Mouse (Mus musculus): ENCODE measurements around the gene Slc7a7.

Slc7a7 gene

GRCm38 (mm10) chr14:54417623-54418081 is at the start of gene Slc7a7:
Gene Slc7a7 (minus strand): TSS chr14:54417780.
- DNase-seq: no peak

GRCm38 (mm10) chr14:54464293-54465005 is 46.9 kb upstream of the Slc7a7 start:
- peak; percentile 85 for DNase-seq

GRCm38 (mm10) chr14:54463959-54464292 is 46.3 kb upstream of the Slc7a7 start, which contains the start of gene Lrp10:
Gene Lrp10 (plus strand): TSS chr14:54464137.
- peak; percentile 95 for DNase-seq

GRCm38 (mm10) chr14:54463108-54463958 is 45.8 kb upstream of the Slc7a7 start:
- no peak for DNase-seq

- no peak for DNase-seq
Measured at GRCm38 (mm10) chr14:54462146-54462545, 44.6 kb upstream of the Slc7a7 start.

GRCm38 (mm10) chr14:54457907-54458569 is 40.5 kb upstream of the Slc7a7 start:
- no peak for DNase-seq

- no peak for DNase-seq
Measured at GRCm38 (mm10) chr14:54454669-54455528, 37.3 kb upstream of the Slc7a7 start.

GRCm38 (mm10) chr14:54453566-54453965 is 36.0 kb upstream of the Slc7a7 start:
- DNase-seq: no peak

GRCm38 (mm10) chr14:54445476-54445875 is 27.9 kb upstream of the Slc7a7 start:
- DNase-seq: no peak

GRCm38 (mm10) chr14:54443712-54444618 is 26.4 kb upstream of the Slc7a7 start:
- no peak for DNase-seq

GRCm38 (mm10) chr14:54443196-54443595 is 25.6 kb upstream of the Slc7a7 start:
- DNase-seq: no peak

- no peak for DNase-seq
Measured at GRCm38 (mm10) chr14:54442548-54442947, 25.0 kb upstream of the Slc7a7 start.

GRCm38 (mm10) chr14:54441365-54441764 is 23.8 kb upstream of the Slc7a7 start:
- no peak for DNase-seq

- no peak for DNase-seq
Measured at GRCm38 (mm10) chr14:54440538-54440937, 23.0 kb upstream of the Slc7a7 start.

GRCm38 (mm10) chr14:54439610-54440009 is 22.0 kb upstream of the Slc7a7 start:
- no peak for DNase-seq

GRCm38 (mm10) chr14:54439155-54439554 is 21.6 kb upstream of the Slc7a7 start:
- no peak for DNase-seq

- DNase-seq: no peak
Measured at GRCm38 (mm10) chr14:54435194-54435918, 17.8 kb upstream of the Slc7a7 start.

GRCm38 (mm10) chr14:54433941-54434531 is 16.5 kb upstream of the Slc7a7 start:
- no peak for DNase-seq

GRCm38 (mm10) chr14:54432837-54433830 is 15.6 kb upstream of the Slc7a7 start:
- DNase-seq: no peak

All from thymus, postnatal 14 days (tissue).